Mouse (Mus musculus): Measurements from ENCODE around the gene Srgn.

DNA sequence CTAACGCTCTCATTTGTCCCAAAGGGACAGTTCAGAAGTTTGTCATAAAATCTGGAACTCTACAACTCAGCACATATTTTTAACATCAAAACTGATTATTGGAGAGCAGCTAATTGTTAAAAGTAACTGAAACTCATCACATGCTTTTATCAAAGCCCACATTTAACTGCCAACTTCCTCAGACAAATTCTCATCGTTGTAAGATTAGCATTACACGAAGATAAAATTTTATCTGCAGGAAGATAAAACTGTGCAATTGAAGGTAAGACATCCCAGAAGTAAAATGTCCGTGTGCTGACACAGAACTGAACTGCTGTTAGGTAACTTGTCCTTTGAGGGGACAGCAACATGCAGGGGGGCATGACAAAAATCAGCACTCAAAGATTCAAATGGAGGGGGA lies 41.6 kb upstream of the Srgn start:
- TF ChIP-seq CTCF (conservative IDR thresholded peaks at IDR 0.05; ENCODE audit: insufficient read depth, insufficient read length, low read depth, low read length) (no peak), POLR2A (IDR thresholded peaks at IDR 0.05; ENCODE audit: low read depth, low read length) (no peak)
